Mouse (Mus musculus): ENCODE measurements at regions not wholly inside any gene's neighbourhood (a gene's known extent, or its start where the extent isn't known, plus 50 kb on each side); places are given as distances from the start of the nearest gene placed in this dataset.

DNA sequence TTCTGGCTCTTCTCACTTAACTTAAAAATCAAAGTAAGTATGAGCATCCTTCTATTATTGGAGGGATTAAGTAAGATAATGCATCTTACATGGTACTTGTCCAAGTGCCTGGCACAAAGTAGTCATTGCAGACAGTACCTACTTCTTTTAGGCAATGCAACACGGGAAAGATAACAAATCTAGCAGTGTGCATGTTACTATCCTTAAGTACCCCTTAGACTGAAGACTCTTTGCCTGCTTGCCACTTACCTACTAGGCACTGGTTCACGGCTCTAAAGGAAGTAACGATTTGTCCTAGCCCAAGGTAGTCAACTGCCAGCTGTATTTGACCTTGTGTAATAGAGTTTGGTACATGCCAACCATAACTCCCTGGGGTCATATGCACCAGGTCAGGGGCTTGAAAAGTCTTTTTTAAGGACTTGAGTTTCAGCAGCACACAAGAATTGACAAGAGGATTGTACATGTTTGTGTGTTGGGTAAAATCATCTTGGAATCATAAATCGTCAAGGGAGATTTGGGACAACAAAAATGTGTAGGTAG is 1409.8 kb downstream of the Gsdmc2 start:
- Histone ChIP-seq H3K27me3 (ENCODE audit: control insufficient read depth in 1 of 2, insufficient read depth in 2 of 2, low read length in 2 of 2) (no peaks in the 10 kb centered on the region), H3K9me3 (replicated peaks; ENCODE audit: insufficient read depth, low read length) (no peaks in the 10 kb centered on the region), H3K79me2 (ENCODE audit: control insufficient read depth, insufficient read depth, low read length, poor library complexity) (no peaks in the 10 kb centered on the region), H3K27ac (ENCODE audit: control insufficient read depth, low read depth, low read length) (no peak overlapping the region), H3K4me1 (ENCODE audit: control insufficient read depth in 1 of 2, insufficient read depth in 2 of 2, low read length in 2 of 2) (no peaks in the 10 kb centered on the region), H3K9ac (ENCODE audit: control insufficient read depth, low read depth, low read length, poor library complexity, severe bottlenecking) (no peak overlapping the region), H3K4me3 (ENCODE audit: control insufficient read depth in 1 of 2, insufficient read depth in 1 of 2, low read depth in 2 of 2, low read length in 2 of 2) (no peak overlapping the region), H3K36me3 (ENCODE audit: control insufficient read depth in 1 of 2, insufficient read depth in 2 of 2, low read length in 2 of 2) (no peaks in the 10 kb centered on the region)
- DNase-seq (ENCODE audit: low read depth, low spot score) = no peak
- TF ChIP-seq MYB (IDR thresholded peaks at IDR 0.05; ENCODE audit: low read depth, low read length) = no peak
- TF ChIP-seq POLR2AphosphoS2 (IDR thresholded peaks at IDR 0.05; ENCODE audit: low read length) = no peak
- no peak for TF ChIP-seq MAFK (IDR thresholded peaks at IDR 0.05; ENCODE audit: borderline replicate concordance, low read depth, low read length)
- no peak for TF ChIP-seq ETS1 (IDR thresholded peaks at IDR 0.05; ENCODE audit: low read depth, low read length)
- no peak for TF ChIP-seq NELFE (IDR thresholded peaks at IDR 0.05; ENCODE audit: low read depth, low read length)
- TF ChIP-seq USF1 (IDR thresholded peaks at IDR 0.05; ENCODE audit: low read depth, low read length) = no peak
- no peak for TF ChIP-seq TCF12 (IDR thresholded peaks at IDR 0.05; ENCODE audit: low read depth, low read length)
- no peak for TF ChIP-seq NRF1 (IDR thresholded peaks at IDR 0.05; ENCODE audit: insufficient read depth, low read depth, low read length, poor library complexity, severe bottlenecking)
- TF ChIP-seq MYC (IDR thresholded peaks at IDR 0.05; ENCODE audit: low read depth, low read length) = no peak
- no peak for TF ChIP-seq GABPA (IDR thresholded peaks at IDR 0.05; ENCODE audit: low read depth, low read length)
- no peak for TF ChIP-seq KAT2A (conservative IDR thresholded peaks at IDR 0.05; ENCODE audit: low read depth, low read length)
- no peak for TF ChIP-seq MAX (IDR thresholded peaks at IDR 0.05; ENCODE audit: low read length)
- TF ChIP-seq ZMIZ1 (IDR thresholded peaks at IDR 0.05; ENCODE audit: low read depth, low read length) = no peak
- TF ChIP-seq JUND (IDR thresholded peaks at IDR 0.05; ENCODE audit: low read depth, low read length) = no peak
- TF ChIP-seq RCOR1 (IDR thresholded peaks at IDR 0.05; ENCODE audit: low read depth, low read length) = no peak
- TF ChIP-seq USF2 (IDR thresholded peaks at IDR 0.05; ENCODE audit: borderline replicate concordance in 1 of 2, insufficient read depth in 1 of 2, low read depth in 1 of 2, low read length in 2 of 2) = no peak
- TF ChIP-seq ZC3H11A (IDR thresholded peaks at IDR 0.05; ENCODE audit: low read depth, low read length) = no peak
- TF ChIP-seq MEF2A (IDR thresholded peaks at IDR 0.05; ENCODE audit: extremely low read depth, insufficient replicate concordance, low read depth, low read length, poor library complexity, severe bottlenecking) = no peak
- no peak for TF ChIP-seq SMC3 (IDR thresholded peaks at IDR 0.05; ENCODE audit: low read depth, low read length)
- no peak for TF ChIP-seq CHD2 (IDR thresholded peaks at IDR 0.05; ENCODE audit: low read length)

DNA sequence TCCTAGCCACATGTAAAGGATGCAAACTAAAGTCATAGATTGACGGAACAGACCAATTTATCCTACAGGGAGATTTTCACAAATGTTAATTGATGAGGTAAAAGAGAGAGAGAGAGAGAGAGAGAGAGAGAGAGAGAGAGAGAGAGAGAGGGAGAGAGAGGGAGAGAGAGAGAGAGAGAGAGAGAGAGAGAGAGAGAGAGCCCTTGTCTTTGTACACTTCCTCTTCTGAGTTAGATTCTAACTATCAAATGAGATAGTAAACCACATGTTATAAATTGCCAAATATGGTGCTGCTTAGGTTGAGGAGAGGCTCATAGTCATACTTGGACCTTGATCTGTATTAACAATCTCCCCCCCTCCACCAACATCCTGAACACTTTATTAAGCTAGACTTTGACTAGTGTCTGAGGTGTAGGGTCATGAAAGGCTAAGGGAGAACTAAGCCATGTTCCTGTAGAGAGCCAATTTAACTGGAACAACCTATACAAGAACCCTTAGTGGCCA is 1412.2 kb downstream of the Gsdmc2 start:
- DNase-seq (ENCODE audit: low read depth, low spot score) = peak; percentile 13
- TF ChIP-seq JUND (IDR thresholded peaks at IDR 0.05; ENCODE audit: low read depth, low read length) = 0 out of 2 replicates have a peak, but pooled peaks have one; percentile 72
- TF ChIP-seq USF2 (IDR thresholded peaks at IDR 0.05; ENCODE audit: borderline replicate concordance in 1 of 2, insufficient read depth in 1 of 2, low read depth in 1 of 2, low read length in 2 of 2) = no peak
- no peaks in the 10 kb centered on the region for H3K36me3 ChIP-seq (ENCODE audit: control insufficient read depth in 1 of 2, insufficient read depth in 2 of 2, low read length in 2 of 2)
- no peaks in the 10 kb centered on the region; a peak in 1 of 4 replicates for H3K27me3 ChIP-seq (ENCODE audit: control insufficient read depth in 1 of 2, insufficient read depth in 2 of 2, low read length in 2 of 2)
- H3K27ac ChIP-seq (ENCODE audit: control insufficient read depth, low read depth, low read length) = no peak overlapping the region
- no peak overlapping the region for H3K9ac ChIP-seq (ENCODE audit: control insufficient read depth, low read depth, low read length, poor library complexity, severe bottlenecking)
- no peaks in the 10 kb centered on the region for H3K4me1 ChIP-seq (ENCODE audit: control insufficient read depth in 1 of 2, insufficient read depth in 2 of 2, low read length in 2 of 2)
- no peaks in the 10 kb centered on the region for H3K79me2 ChIP-seq (ENCODE audit: control insufficient read depth, insufficient read depth, low read length, poor library complexity)
- no peak overlapping the region for H3K4me3 ChIP-seq (ENCODE audit: control insufficient read depth in 1 of 2, insufficient read depth in 1 of 2, low read depth in 2 of 2, low read length in 2 of 2)
- no peaks in the 10 kb centered on the region for H3K9me3 ChIP-seq (replicated peaks; ENCODE audit: insufficient read depth, low read length)
